Mouse (Mus musculus) MEL (cell line): ENCODE data around the gene Vars. TPM values are rescaled to one million over a fixed set of nuclear protein-coding genes. Genes with fewer than 3 reads are reported as not detected.

Experiments
- DNase-seq: peaks from one replicate; pipeline ENCODE4 v3.0.0; 2011; ENCODE audit warnings: low read depth, low spot score
- H3K27ac ChIP-seq: 2 replicates; pipeline ENCODE4 v1.5.1; 2012; ENCODE audit warnings: low read depth, mild to moderate bottlenecking, control low read depth, low read length, moderate library complexity; ENCODE audit not compliant: control insufficient read depth
- H3K27me3 ChIP-seq, 2 experiments: fragments of 150-350 bp in 1 of 2; sonication (generic) in 1 of 2; 2 replicates each; pipeline ENCODE4 v1.6.1; 2012; ENCODE audit warnings: low read length in 2 of 2, mild to moderate bottlenecking in 2 of 2, improper control_type of control experiment in 1 of 2, moderate library complexity in 1 of 2; ENCODE audit not compliant: insufficient read depth in 2 of 2, control insufficient read depth in 1 of 2
- H3K36me3 ChIP-seq, 2 experiments: 2 replicates each; pipeline ENCODE4 v1.6.1; 2012 to 2014; ENCODE audit warnings: low read length in 2 of 2, improper control_type of control experiment in 1 of 2, inconsistent platforms in 1 of 2, mild to moderate bottlenecking in 1 of 2; ENCODE audit not compliant: insufficient read depth in 2 of 2, control insufficient read depth in 1 of 2
- H3K4me1 ChIP-seq, 2 experiments: fragments of 150-350 bp in 1 of 2; sonication (generic) in 1 of 2; 2 replicates each; pipeline ENCODE4 v1.6.1; 2012; ENCODE audit warnings: low read length in 2 of 2, improper control_type of control experiment in 1 of 2, mild to moderate bottlenecking in 1 of 2; ENCODE audit not compliant: insufficient read depth in 2 of 2, control insufficient read depth in 1 of 2
- H3K4me3 ChIP-seq, 2 experiments: fragments of 150-350 bp in 1 of 2; sonication (generic) in 1 of 2; 2 replicates each; pipeline ENCODE4 v1.5.1; 2012; ENCODE audit warnings: low read depth in 2 of 2, low read length in 2 of 2, mild to moderate bottlenecking in 2 of 2, moderate library complexity in 2 of 2, control low read depth in 1 of 2, improper control_type of control experiment in 1 of 2; ENCODE audit not compliant: control insufficient read depth in 1 of 2, insufficient read depth in 1 of 2
- H3K79me2 ChIP-seq: 2 replicates; pipeline ENCODE4 v1.6.1; 2012; ENCODE audit warnings: mild to moderate bottlenecking, low read length, moderate library complexity; ENCODE audit not compliant: control insufficient read depth, poor library complexity, insufficient read depth
- H3K9ac ChIP-seq: 2 replicates; pipeline ENCODE4 v1.6.1; 2012; ENCODE audit warnings: low read depth, mild to moderate bottlenecking, control low read depth, low read length, moderate library complexity; ENCODE audit not compliant: control insufficient read depth, poor library complexity, severe bottlenecking
- H3K9me3 ChIP-seq: fragments of 150-350 bp; sonication (generic); replicated peaks from 2 replicates; pipeline ENCODE4 v1.6.1; 2012; ENCODE audit warnings: mild to moderate bottlenecking, low read length, improper control_type of control experiment, moderate library complexity; ENCODE audit not compliant: insufficient read depth
- BHLHE40 ChIP-seq: IDR thresholded peaks from 2 replicates; pipeline ENCODE4 v1.6.1; 2012; ENCODE audit warnings: low read depth, mild to moderate bottlenecking, inconsistent platforms, low read length, improper control_type of control experiment, borderline replicate concordance
- CHD1 ChIP-seq: IDR thresholded peaks from 2 replicates; pipeline ENCODE4 v1.6.1; 2012; ENCODE audit warnings: low read depth, mild to moderate bottlenecking, inconsistent platforms, low read length, improper control_type of control experiment
- CHD2 ChIP-seq: IDR thresholded peaks from 2 replicates; pipeline ENCODE4 v1.6.1; 2011; ENCODE audit warnings: low read length, improper control_type of control experiment
- ELF1 ChIP-seq: IDR thresholded peaks from 2 replicates; pipeline ENCODE4 v1.6.1; 2014; ENCODE audit warnings: low read depth, mild to moderate bottlenecking, inconsistent platforms, low read length, improper control_type of control experiment, moderate library complexity
- EP300 ChIP-seq, 2 experiments: IDR thresholded peaks; 2 replicates each; pipeline ENCODE4 v1.6.1; 2011; ENCODE audit warnings: improper control_type of control experiment in 2 of 2, low read length in 2 of 2, low read depth in 1 of 2, mild to moderate bottlenecking in 1 of 2
- ETS1 ChIP-seq: IDR thresholded peaks from 2 replicates; pipeline ENCODE4 v1.6.1; 2012; ENCODE audit warnings: low read depth, mild to moderate bottlenecking, inconsistent platforms, low read length, improper control_type of control experiment, moderate library complexity
- GATA1 ChIP-seq: IDR thresholded peaks from 2 replicates; pipeline ENCODE4 v1.6.1; 2011; ENCODE audit warnings: low read depth, low read length, improper control_type of control experiment
- HCFC1 ChIP-seq: IDR thresholded peaks from 2 replicates; pipeline ENCODE4 v1.6.1; 2012; ENCODE audit warnings: low read depth, mild to moderate bottlenecking, inconsistent platforms, low read length, improper control_type of control experiment, moderate library complexity
- JUND ChIP-seq: IDR thresholded peaks from 2 replicates; pipeline ENCODE4 v1.6.1; 2011; ENCODE audit warnings: low read depth, mild to moderate bottlenecking, improper control_type of control experiment, low read length
- MAX ChIP-seq: IDR thresholded peaks from 2 replicates; pipeline ENCODE4 v1.6.1; 2011; ENCODE audit warnings: low read length, improper control_type of control experiment
- MEF2A ChIP-seq: IDR thresholded peaks from 2 replicates; pipeline ENCODE4 v1.6.1; 2014; ENCODE audit warnings: low read depth, mild to moderate bottlenecking, inconsistent platforms, low read length, improper control_type of control experiment; ENCODE audit not compliant: poor library complexity, insufficient replicate concordance, severe bottlenecking; ENCODE audit errors: extremely low read depth
- MXI1 ChIP-seq: IDR thresholded peaks from 2 replicates; pipeline ENCODE4 v1.6.1; 2011; ENCODE audit warnings: mild to moderate bottlenecking, low read depth, low read length, improper control_type of control experiment
- MYC ChIP-seq: IDR thresholded peaks from 2 replicates; pipeline ENCODE4 v1.6.1; 2011; ENCODE audit warnings: low read depth, mild to moderate bottlenecking, low read length, improper control_type of control experiment, moderate library complexity
- NELFE ChIP-seq: IDR thresholded peaks from 2 replicates; pipeline ENCODE4 v1.6.1; 2011; ENCODE audit warnings: low read depth, low read length, improper control_type of control experiment
- POLR2A ChIP-seq, 2 experiments: IDR thresholded peaks; 2 replicates each; pipeline ENCODE4 v1.6.1; 2011 to 2012; ENCODE audit warnings: low read length in 2 of 2, mild to moderate bottlenecking in 2 of 2, control low read depth in 1 of 2, improper control_type of control experiment in 1 of 2, low read depth in 1 of 2, moderate library complexity in 1 of 2; ENCODE audit not compliant: control insufficient read depth in 1 of 2, insufficient read depth in 1 of 2, poor library complexity in 1 of 2
- POLR2AphosphoS5 ChIP-seq: IDR thresholded peaks from 2 replicates; pipeline ENCODE4 v1.6.1; 2012; ENCODE audit warnings: low read depth, borderline replicate concordance, mild to moderate bottlenecking, inconsistent platforms, low read length, moderate library complexity, mixed read lengths
- RCOR1 ChIP-seq: IDR thresholded peaks from 2 replicates; pipeline ENCODE4 v1.6.1; 2012; ENCODE audit warnings: low read depth, mild to moderate bottlenecking, inconsistent platforms, low read length, improper control_type of control experiment
- SIN3A ChIP-seq: IDR thresholded peaks from 2 replicates; pipeline ENCODE4 v1.6.1; 2012; ENCODE audit warnings: low read length, improper control_type of control experiment, inconsistent platforms
- SMC3 ChIP-seq: IDR thresholded peaks from 2 replicates; pipeline ENCODE4 v1.6.1; 2011; ENCODE audit warnings: low read depth, low read length, improper control_type of control experiment
- TAL1 ChIP-seq: IDR thresholded peaks from 2 replicates; pipeline ENCODE4 v1.6.1; 2012; ENCODE audit warnings: mild to moderate bottlenecking, inconsistent platforms, low read length, moderate library complexity, mixed read lengths
- TBP ChIP-seq: IDR thresholded peaks from 2 replicates; pipeline ENCODE4 v1.8.0; 2011; ENCODE audit warnings: low read depth, low read length, improper control_type of control experiment
- UBTF ChIP-seq: IDR thresholded peaks from 2 replicates; pipeline ENCODE4 v1.6.1; 2012; ENCODE audit warnings: low read depth, mild to moderate bottlenecking, inconsistent platforms, low read length, improper control_type of control experiment, moderate library complexity, borderline replicate concordance; ENCODE audit not compliant: insufficient read depth
- ZC3H11A ChIP-seq: IDR thresholded peaks from 2 replicates; pipeline ENCODE4 v1.6.1; 2012; ENCODE audit warnings: low read depth, mild to moderate bottlenecking, inconsistent platforms, low read length, improper control_type of control experiment
- ZKSCAN1 ChIP-seq: IDR thresholded peaks from 2 replicates; pipeline ENCODE4 v1.6.1; 2012; ENCODE audit warnings: low read depth, mild to moderate bottlenecking, inconsistent platforms, low read length, improper control_type of control experiment, moderate library complexity
- ZNF384 ChIP-seq: IDR thresholded peaks from 2 replicates; pipeline ENCODE4 v1.6.1; 2012; ENCODE audit warnings: low read depth, mild to moderate bottlenecking, inconsistent platforms, low read length, improper control_type of control experiment
- polyA plus RNA-seq, 2 experiments: library from polyadenylated mRNA; stranded (reverse) in 1 of 2; unstranded in 1 of 2; fragments of >175 nt in 1 of 2; fragments of >200 nt in 1 of 2; gene quantifications; 2 replicates each; pipeline versions ENCODE4 v1.2.1 to v1.2.4; 2012; ENCODE audit warnings: low replicate concordance in 2 of 2, low read depth in 1 of 2; ENCODE audit not compliant: insufficient read length in 2 of 2, insufficient read depth in 1 of 2, missing spikeins in 1 of 2
- total RNA-seq: library from RNA; depleted of rRNA; stranded (reverse); fragments of 300-350 nt; gene quantifications from 2 replicates; pipeline ENCODE4 v1.2.3, GENCODE M21; 2012

Vars gene
- total and polyA plus RNA-seq, 3 experiments = 149 to 251 TPM; not detected in 1

- TF ChIP-seq CHD1 (no peak), POLR2AphosphoS5 (no peak), ZNF384 (no peak; the same call in 1 of the 2 replicates), MYC (no peak), GATA1 (0 out of 2 replicates have a peak, but pooled peaks have one; percentile 36), TBP (peak; percentile 66; the same call in 1 of the 2 replicates), TAL1 (peak; percentile 8; the same call in 1 of the 2 replicates), JUND (no peak), UBTF (no peak), ETS1 (peak; percentile 35; the same call in 1 of the 2 replicates), BHLHE40 (no peak), MAX (no peak), MEF2A (no peak), SMC3 (no peak), POLR2A (IDR thresholded peaks at IDR 0.05; ENCODE audit: control insufficient read depth in 1 of 2, insufficient read depth in 1 of 2, low read depth in 1 of 2, low read length in 2 of 2, poor library complexity in 1 of 2) (peak in 1 of 2 experiments; percentile 56; a peak in 1 of 4 replicates), NELFE (no peak), CHD2 (no peak), ZKSCAN1 (no peak)
Measured at GRCm38 (mm10) chr17:35046681-35047455, 46.1 kb downstream of the Vars start, which contains the start of gene Msh5 (continued).

GRCm38 (mm10) chr17:35047688-35048087 is 46.9 kb downstream of the Vars start:
- Histone ChIP-seq H3K27ac (peak overlapping the region; percentile 98), H3K79me2 (peaks cover 26% of the 10 kb centered on the region), H3K9me3 (no peaks in the 10 kb centered on the region), H3K27me3 (no peaks in the 10 kb centered on the region), H3K4me3 (peak overlapping the region; percentile 48 to 52), H3K9ac (peak overlapping the region; percentile 66), H3K4me1 (peaks cover 7 to 47% of the 10 kb centered on the region in 2 experiments), H3K36me3 (peaks cover 0 to 33% of the 10 kb centered on the region in 2 experiments; a peak in 3 of 4 replicates)
- TF ChIP-seq ZC3H11A = no peak
- no peak for TF ChIP-seq JUND
- TF ChIP-seq TBP = peak; percentile 85
- TF ChIP-seq MYC = peak; percentile 15; the same call in 1 of the 2 replicates
- peak; percentile 50; the same call in 1 of the 2 replicates for TF ChIP-seq ELF1
- TF ChIP-seq GATA1 = peak; percentile 89
- TF ChIP-seq SIN3A = peak; percentile 20; the same call in 1 of the 2 replicates
- TF ChIP-seq EP300 (IDR thresholded peaks at IDR 0.05; ENCODE audit: low read depth in 1 of 2, low read length in 2 of 2) = peak; percentile 69 to 75
- TF ChIP-seq ZNF384 = peak; percentile 98
- TF ChIP-seq BHLHE40 = peak; percentile 13; the same call in 1 of the 2 replicates
- TF ChIP-seq HCFC1 = 0 out of 2 replicates have a peak, but pooled peaks have one; percentile 14
- peak; percentile 83 for TF ChIP-seq ETS1
- peak; percentile 69 for TF ChIP-seq RCOR1
- TF ChIP-seq MXI1 = no peak; the same call in 1 of the 2 replicates
- DNase-seq = peak; percentile 81
